Mouse (Mus musculus): ENCODE data around the gene Fgfrl1.

GRCm38 (mm10) chr5:108647311-108647710 lies 44.9 kb upstream of the Fgfrl1 start:
- TF ChIP-seq CTCF (IDR thresholded peaks at IDR 0.05; ENCODE audit: low read depth), result no peak
- no peak for TF ChIP-seq EP300 (IDR thresholded peaks at IDR 0.05; ENCODE audit: low read depth)

All from heart, postnatal 0 days (tissue).